Mouse (Mus musculus) stomach, adult 2 months (tissue): Measurements from ENCODE around the gene Kcnj5. TPM values are rescaled to one million over a fixed set of nuclear protein-coding genes. Genes with fewer than 3 reads are reported as not detected.

Experiments used
- polyA plus RNA-seq: library from polyadenylated mRNA; depleted of rRNA; stranded (reverse); fragments of >200 nt; gene quantifications from 2 replicates; pipeline ENCODE4 v1.2.3, GENCODE M21; 2012; rRNA removed

The Kcnj5 gene
- polyA plus RNA-seq, result 0.03 TPM in 1 of 2 replicates, not detected in the other

GRCm38 (mm10) chr9:32344051-32344450 is at the start of gene Kcnj5:
Gene Kcnj5 (minus strand): TSS chr9:32344350.

GRCm38 (mm10) chr9:32372202-32372601 is 28.1 kb upstream of the Kcnj5 start, which contains the start of gene Kcnj1:
Gene Kcnj1 (plus strand): TSS chr9:32372493.

Other genes with a start within 250 kb of the Kcnj5 start
- 3.4 and 4.5 TPM in 2 replicates for gene Arhgap32, start 228.2 kb downstream of the Kcnj5 start, polyA plus RNA-seq
- not detected in 2 replicates for gene Kcnj1, start 28.1 kb upstream of the Kcnj5 start, polyA plus RNA-seq
- gene Fli1, start 198.5 kb upstream of the Kcnj5 start, polyA plus RNA-seq, result 0.62 and 1.1 TPM in 2 replicates